Mouse (Mus musculus) cerebellum, postnatal 4 days (tissue): ENCODE data around the gene Pi4ka.
"Not testable (repeated sequence)": the region's sequence is repeated elsewhere in the genome, so short reads cannot be mapped to it uniquely, and the experiment has no call there.

Source experiments
- DNase-seq, 2 experiments: peaks; one replicate each; pipeline ENCODE4 v3.0.0; 2022; ENCODE audit warnings: low spot score in 2 of 2, mixed read lengths in 1 of 2

Gene Pi4ka

GRCm38 (mm10) chr16:17233702-17234498 lies 172.2 kb downstream of the Pi4ka start:
- DNase-seq, result peak in 1 of 2 experiments; percentile 49

GRCm38 (mm10) chr16:17232794-17233701 lies 173.1 kb downstream of the Pi4ka start, which contains the start of gene Hic2:
Gene Hic2 (plus strand): TSS chr16:17233572.
- peak; percentile 82 to 91 for DNase-seq

- DNase-seq, result not testable (repeated sequence)
These were observed 174.6 kb downstream of the Pi4ka start for GRCm38 (mm10) chr16:17231523-17231922.
